Mouse (Mus musculus) bone marrow macrophage, adult 2 months (primary cell): ENCODE results near the gene Maml2.

Experiments used
- CTCF ChIP-seq: IDR thresholded peaks from 2 replicates; pipeline ENCODE4 v1.5.1; 2012; ENCODE audit warnings: low read depth, mild to moderate bottlenecking, low read length, moderate library complexity
- POLR2A ChIP-seq: IDR thresholded peaks from 2 replicates; pipeline ENCODE4 v1.6.1; 2012; ENCODE audit warnings: mild to moderate bottlenecking, low read depth, low read length, borderline replicate concordance

- no peak for TF ChIP-seq CTCF
- TF ChIP-seq POLR2A: no peak
Observed at GRCm38 (mm10) chr9:13507822-13508188, 210.0 kb downstream of the Maml2 start.
